Mouse (Mus musculus) 3134 (cell line): Measurements from ENCODE around the gene Ccdc82.

Experiments
- DNase-seq: peaks from one replicate; pipeline ENCODE4 v3.0.0-alpha.2; 2011; ENCODE audit warnings: low spot score; ENCODE audit not compliant: insufficient read length; ENCODE audit errors: extremely low read depth

Ccdc82 gene

GRCm38 (mm10) chr9:13246815-13247638 lies at the start of gene Ccdc82:
Ccdc82 (plus strand) TSS chr9:13246955.
- peak; percentile 88 for DNase-seq

DNA sequence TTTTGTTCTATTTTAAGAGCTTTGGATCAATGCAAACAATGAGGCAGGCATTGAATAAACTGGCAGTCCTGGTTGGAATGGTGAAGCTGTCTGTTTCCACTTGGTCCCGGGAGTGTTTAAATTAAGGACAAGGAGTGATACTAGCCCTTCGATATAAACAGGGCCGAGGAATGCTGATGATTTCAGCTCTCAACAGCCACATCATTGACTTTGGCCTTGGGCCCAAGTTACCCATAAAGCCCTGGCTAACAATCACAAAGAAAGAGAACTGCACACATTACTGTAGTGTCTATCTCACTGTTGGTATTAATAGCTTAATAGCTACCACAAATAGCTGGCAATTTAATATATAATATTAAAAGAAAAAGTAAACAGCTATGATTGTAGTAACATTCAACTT lies 46.7 kb upstream of the Ccdc82 start:
- DNase-seq: no peak

DNA sequence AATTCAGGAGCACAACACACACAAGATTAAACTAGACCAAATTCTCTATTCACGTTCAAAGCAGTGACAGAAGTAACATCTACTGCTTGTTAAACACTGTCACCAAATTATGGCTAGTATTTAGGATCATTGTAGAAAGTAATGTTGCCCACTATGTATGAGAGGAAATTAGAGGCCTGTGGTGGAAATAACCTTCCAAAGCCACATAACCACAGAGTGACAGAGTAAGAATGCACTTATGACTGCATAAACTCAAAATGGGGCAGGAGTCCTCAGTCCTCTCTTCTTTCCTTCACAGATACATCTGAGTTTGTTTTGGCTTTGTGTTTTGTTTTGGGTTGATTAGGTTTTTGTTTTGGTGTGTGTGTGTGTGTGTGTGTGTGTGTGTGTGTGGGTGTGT lies 43.6 kb upstream of the Ccdc82 start:
- DNase-seq: no peak

GRCm38 (mm10) chr9:13203681-13204080 lies 43.1 kb upstream of the Ccdc82 start:
- no peak for DNase-seq

GRCm38 (mm10) chr9:13206369-13206768 lies 40.4 kb upstream of the Ccdc82 start:
- DNase-seq: no peak

GRCm38 (mm10) chr9:13225872-13226271 lies 20.9 kb upstream of the Ccdc82 start:
- no peak for DNase-seq

- DNase-seq: no peak
Measured at GRCm38 (mm10) chr9:13230553-13230952, 16.2 kb upstream of the Ccdc82 start.

- no peak for DNase-seq
Measured at GRCm38 (mm10) chr9:13231545-13232216, 15.1 kb upstream of the Ccdc82 start.

GRCm38 (mm10) chr9:13242321-13242720 lies 4.4 kb upstream of the Ccdc82 start:
- DNase-seq: no peak

DNA sequence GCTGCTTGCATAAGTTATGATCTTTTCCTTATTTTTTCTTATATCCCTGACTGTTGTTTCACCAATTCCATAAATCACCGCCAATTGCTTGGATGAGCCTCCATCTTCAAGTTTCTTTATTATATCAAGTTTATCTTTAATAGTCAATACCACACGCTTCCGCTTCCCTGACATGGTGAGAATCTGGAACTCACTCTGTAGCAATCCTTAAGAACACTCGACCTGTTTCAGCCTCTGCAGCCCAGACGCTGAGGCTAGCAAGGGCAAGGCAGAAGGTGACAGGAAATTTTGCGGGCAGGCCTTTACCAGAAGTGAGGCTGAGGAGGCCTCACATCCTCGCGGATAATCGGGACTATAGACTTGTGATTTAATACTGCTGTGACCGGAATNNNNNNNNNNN lies 1.3 kb upstream of the Ccdc82 start, which contains the start of gene Jrkl:
Gene Jrkl (minus strand): TSS at position 349 of the 400 bp plus-strand sequence.
- peak; percentile 60 for DNase-seq

GRCm38 (mm10) chr9:13248104-13248503 lies 1.3 kb downstream of the Ccdc82 start:
- DNase-seq: no peak

GRCm38 (mm10) chr9:13251251-13251650 lies 4.5 kb downstream of the Ccdc82 start:
- no peak for DNase-seq

DNA sequence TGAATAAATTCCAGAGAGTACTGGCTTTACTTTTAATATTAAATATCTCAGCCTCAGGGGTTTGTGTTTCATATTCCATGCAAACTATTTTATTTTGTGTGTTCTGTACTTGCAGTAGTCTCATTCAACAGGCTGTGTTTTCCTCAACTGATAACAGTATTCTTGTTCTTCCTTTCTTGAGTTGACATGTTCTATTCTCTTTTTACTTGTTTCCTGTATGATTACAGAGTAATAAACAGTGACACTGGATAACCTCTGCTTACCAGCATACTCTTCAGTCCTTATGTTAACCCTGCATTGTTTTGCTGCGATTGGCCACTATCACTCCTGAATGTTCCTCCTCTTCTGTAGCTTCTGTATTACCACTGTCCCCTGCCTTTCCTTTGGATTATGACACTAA lies 10.0 kb downstream of the Ccdc82 start:
- DNase-seq: no peak

DNA sequence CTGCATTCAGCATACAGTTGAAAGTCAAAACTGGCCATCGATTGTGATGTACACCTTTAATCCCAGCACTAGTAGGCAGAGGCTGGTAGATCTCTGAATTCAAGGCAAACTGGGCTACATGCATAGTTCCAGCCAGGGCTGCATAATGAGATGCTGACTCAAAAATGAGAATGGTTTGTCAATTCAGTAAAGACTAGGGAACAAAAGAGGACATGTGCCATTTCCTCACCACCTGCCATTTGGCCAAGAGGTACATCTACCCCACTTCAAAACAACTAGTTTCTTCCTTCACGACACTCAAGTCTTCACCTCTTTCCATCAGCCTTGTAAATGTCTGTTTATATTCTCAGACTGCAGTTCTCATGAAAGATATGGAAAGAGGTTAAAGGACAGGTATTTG lies 11.4 kb downstream of the Ccdc82 start:
- no peak for DNase-seq

GRCm38 (mm10) chr9:13260980-13261379 lies 14.2 kb downstream of the Ccdc82 start:
- DNase-seq: no peak

GRCm38 (mm10) chr9:13273219-13273618 lies 26.5 kb downstream of the Ccdc82 start:
- no peak for DNase-seq

GRCm38 (mm10) chr9:13287482-13287881 lies 40.7 kb downstream of the Ccdc82 start:
- DNase-seq: no peak

DNA sequence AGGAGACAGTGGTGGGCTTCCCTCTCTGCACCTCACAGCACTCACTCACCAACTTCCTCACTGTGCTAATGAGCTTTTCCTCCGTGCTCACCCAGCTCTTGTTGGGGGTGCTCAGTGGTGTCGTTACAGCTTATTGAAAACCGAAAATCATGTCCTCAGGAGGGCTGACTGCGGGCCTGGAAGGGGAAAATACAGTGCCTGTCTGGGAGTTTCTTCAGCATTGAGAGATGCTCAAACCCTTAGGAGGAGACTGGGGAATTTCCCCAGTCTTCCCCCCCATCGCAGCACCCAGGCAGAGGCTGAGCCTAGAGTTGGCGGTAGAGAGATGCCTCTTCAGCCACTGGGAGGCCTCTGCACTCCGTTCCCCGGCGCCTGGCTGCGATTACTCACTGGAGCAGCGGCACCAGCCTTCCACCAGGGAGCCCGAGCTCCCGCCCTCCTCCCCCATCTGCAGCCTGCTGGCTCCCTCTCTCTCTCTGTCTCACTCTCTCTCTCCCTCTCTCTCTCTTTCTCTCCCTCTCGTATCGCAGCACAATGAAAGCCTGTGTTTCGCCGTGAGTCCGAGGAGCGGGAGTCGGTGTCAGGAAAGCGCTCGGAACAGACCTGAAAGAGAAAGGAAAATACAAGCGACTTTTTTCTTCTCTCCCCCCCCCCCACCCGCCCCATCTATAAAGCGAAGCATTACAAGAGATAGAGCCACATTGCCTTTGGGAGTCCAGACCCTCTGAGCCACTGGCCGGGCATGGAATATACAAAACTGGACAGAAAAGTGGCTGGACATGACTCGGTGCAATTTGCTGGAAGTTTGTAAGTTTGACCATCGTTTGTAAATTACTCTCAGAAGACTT lies 49.7 kb downstream of the Ccdc82 start:
- DNase-seq: peak; percentile 91

DNA sequence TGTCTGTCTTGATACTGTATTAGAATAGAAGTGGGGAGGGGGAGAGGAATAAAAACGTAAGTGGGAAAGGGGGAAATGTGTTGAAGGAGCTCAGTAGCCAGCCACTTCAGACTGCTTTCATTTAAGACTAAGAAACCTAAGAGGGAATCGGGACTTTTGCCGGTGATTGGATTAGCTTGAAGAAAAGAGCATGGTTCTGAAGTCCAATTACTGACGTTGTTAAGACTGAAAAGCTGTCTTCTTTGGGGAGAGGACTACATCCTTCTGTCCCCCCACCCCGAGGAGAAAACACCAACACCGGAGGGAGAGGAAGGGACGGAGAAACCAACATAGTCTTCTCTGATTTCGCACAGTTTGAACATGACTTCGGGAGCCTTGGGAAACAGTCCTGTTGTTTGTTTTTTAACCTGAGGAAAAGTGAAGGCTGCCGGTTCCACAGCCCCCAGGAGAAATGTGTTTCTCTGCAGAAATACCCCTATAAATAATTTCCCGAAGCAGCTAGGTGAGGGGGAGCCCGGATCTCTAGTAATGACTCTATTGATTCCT lies 50.4 kb downstream of the Ccdc82 start:
- no peak for DNase-seq

DNA sequence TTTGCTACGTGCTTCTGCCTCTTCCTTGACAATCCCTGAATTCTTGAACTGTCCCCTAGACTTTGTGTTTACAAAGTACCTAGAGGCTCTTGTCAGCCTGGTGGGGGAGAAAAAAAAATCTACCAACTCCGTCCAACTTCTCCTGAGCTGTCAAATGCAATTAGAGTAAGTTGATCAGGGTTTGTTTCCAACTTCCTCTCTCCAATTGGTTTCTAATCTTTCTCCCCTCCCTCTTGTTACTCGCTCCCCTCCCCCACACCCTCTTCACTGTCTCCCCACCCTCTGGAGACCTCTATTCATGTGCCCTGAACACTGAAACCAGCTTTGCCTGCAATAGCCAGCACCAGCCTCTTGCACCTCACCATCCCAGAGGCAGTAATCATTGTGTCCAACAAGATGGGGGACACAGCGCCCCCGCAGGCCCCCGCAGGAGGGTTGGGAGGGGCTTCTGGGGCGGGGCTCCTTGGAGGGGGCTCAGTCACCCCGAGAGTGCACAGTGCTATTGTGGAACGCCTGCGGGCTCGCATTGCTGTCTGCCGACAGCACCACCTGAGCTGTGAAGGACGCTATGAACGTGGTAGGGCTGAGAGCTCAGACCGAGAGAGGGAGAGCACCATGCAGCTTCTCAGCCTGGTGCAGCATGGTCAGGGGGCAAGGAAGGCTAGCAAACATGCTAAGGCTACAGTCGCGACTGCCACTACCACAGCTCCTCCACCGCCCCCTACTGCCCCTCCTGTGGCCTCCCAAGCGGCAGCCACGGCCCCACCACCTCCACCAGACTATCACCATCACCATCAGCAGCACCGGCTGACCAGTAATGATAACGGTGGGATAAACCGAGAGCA lies 51.1 kb downstream of the Ccdc82 start, which contains the start of gene Maml2:
Gene Maml2 (plus strand): TSS at position 290 of the 845 bp plus-strand sequence.
- DNase-seq: peak; percentile 77
